Mouse (Mus musculus): ENCODE measurements at regions not wholly inside any gene's neighbourhood (a gene's known extent, or its start where the extent isn't known, plus 50 kb on each side); places are given as distances from the start of the nearest gene placed in this dataset.

DNA sequence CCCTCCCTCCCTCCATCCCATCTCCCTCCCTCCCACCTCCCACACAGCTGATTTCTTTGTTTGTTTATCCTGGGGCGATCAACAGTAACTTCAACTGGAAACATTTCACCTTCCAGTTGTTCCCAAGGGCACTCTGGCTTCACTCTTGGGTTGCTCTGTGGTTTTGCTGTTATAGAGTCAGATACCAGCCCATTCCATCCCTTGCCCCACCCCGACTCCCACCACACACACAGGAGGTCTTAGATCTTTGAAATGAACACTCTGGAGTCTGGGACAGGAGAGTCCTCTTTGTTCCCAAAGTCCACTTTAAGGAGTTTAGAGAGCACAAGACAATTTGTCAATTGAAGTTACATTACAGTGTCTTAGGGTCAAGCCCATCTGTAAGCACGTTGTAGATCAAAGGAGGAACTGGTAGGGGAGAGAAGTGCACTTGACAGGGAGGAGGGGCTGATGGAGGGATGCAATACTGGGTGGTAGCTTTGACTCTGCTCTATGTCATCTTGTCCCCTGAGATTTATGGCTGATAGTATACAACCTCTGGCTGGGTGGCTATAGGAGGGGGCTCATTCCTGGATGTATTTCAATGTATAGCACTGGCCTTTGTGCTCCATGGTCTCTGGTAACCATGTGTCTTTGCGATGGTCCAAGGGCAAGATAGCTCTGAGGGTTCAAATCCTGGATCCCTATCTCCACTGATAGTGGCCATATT, 313.9 kb downstream of the Glrx3 start:
- no peak for DNase-seq

DNA sequence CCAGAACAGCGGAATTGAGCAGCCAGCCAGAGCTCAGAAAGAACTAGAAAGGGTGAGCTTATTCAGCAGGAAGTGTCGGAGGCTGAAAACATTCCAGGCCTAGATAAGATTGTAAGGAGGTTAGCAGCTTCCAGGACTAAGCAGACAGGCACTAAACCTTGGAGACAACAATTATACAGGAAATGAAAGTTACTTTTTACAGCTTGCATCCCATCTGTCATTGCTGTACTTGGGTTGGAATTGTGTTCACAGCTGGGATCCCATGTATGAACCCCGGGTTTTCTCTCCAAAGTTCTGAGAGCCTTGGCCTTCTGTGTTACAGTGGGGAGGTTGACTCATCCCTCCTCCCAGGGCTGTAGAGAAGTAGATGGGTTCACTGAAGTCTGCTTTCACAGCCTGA, 328.5 kb downstream of the Glrx3 start:
- no peak for DNase-seq

DNA sequence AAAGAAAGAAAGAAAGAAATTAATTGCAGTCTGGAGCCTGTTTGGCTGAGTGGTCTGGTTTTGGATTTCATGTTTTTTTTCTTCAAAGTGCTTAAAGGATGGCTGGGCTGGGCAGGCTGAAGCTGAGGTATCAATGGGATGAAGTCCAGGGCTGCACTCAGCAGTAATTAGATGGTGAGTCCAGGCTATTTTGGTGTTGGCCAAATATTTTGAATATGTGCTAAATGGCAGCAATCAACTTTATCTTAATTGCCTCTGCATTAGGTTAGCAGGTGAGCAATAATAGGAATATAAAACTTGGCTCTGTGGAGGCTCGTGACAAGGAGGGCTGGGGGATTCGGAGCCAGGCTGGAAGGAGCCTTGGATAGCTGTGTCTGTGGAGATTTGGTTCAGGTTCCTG, 329.3 kb downstream of the Glrx3 start:
- DNase-seq: no peak

DNA sequence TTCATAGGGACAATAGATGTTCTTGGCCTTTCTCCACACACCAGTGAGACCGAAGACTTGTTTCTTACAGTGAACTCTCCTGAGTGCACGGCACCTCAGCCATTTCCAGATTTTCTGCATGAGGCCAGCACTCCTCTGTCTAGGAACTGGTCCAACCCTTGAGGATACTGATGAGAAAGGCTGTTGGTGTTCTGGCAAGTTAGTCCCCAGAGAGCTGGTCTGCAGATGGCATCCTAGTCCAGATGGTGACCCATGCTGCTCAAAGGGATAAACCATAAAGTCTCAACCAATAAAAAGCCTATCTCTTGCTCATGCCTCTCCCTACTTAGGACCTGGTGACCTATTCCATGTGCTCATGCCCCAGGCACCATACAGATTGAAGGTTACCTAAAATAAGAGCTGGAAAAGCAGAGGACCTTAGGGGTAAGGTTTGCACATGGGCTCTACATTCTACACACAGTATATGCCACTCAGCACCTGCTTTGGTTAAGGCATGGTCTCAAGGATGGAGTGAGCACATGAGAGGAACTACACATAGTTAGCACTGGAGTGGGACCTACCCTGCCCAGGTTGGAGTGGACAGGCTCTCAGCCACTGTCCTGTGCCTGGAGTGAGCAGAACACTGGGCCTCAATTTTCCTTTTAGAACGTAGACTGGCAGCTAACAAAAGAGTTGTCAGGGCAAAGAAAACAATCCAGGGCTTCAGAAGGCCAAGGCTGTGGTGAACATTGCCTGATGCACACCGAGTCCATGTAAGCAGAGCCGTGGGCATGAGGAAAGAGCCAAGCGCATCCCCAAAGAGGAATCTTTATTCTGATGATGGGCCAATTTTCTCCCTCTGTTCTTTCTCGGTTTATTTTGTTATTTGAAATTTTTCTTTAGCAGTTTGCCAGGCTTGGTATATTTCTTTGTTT, 335.9 kb downstream of the Glrx3 start:
- DNase-seq: no peak

DNA sequence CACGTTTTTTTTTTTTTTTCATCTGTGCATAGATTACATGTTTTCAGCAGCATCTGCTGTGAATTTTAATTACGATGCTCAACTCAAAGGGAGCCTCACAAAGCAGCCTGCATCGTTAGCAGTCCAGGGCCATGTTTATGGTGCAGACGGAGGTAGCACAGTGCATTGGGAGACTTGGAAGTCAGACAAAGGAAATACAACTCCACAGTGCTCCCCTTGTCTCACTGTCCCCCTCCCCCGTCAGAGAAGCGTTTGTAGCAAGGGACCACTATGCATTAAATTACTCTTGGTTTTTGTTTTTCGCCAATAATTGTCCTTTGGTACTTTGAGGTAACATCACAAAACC, 336.5 kb downstream of the Glrx3 start:
- DNase-seq: no peak

DNA sequence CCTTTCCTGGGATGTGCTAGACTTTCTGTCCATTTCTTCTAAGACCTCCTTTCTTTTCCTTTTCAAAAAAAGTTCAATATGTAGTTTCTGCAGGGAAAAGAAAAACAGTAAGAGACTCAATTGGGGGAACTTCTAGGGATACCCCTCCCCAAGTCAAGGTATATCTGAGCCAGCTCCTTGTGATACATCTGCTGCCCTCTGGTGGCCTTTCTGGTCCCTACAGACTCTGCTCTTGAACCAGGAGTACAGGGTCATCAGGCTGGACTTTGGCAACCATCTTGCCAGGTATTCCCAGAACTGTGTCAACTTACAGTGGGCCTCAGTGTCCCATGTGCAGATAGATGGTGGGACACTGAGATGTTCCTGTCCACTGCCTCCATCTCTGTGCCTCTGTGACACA, 346.5 kb downstream of the Glrx3 start:
- peak; percentile 35 for DNase-seq

DNA sequence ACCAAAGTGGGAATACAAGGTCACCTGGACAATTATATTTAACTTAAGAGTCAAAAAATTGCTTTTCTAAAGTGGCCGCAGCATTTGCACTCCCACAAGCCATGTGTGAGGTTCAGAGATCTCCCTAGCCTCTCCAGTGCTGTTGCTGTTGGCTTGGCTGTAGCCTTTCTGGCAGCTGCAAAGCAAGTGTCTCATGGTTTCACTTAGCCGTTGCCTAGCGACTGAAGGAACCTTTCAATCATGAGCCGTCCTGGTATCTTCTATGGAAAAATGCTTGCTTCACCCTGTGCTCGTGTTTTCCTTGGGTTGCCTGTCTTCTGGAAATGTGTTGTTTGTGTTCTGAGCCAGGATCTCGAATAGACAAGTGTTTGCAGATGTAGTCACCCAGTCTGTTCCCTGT, 367.9 kb downstream of the Glrx3 start:
- DNase-seq: no peak

DNA sequence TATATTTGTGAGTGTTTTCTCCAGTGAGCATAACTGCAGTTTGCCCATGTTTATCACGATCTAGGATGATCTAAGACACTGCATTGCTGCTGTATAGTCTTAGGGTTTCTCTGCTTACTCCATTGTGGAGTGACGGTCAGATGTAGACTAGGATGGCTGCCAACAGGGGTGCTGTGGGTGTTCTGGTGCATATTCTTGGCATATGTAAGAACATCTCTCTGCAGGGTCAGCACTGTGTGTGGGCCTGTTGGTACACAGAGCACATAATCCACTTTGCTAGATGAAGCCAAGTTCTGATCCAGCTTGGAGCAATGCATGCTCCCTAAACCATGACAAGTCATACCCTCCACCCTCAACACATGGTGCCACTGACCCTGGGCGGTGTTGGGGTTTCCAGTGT, 375.4 kb downstream of the Glrx3 start:
- DNase-seq: no peak

DNA sequence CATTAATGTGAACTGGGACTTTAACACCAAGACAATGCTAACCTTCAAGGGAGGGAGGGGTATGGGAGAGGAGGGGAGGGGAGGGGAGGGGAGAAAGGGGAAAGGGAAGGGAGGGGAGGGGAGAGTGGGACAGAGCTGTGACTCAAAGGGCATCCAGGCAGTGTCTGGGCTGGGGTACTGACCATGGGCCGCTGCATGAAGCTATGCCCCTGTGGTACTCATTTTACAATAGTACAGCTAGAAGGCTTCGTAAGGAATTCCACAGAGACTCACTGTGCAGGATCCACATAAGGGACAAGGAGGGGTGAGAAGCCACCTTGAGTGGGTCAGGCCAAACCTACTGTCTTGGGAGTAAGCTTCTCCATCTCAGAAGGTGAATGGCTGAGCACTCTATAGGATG, 403.1 kb downstream of the Glrx3 start:
- no peak for DNase-seq

DNA sequence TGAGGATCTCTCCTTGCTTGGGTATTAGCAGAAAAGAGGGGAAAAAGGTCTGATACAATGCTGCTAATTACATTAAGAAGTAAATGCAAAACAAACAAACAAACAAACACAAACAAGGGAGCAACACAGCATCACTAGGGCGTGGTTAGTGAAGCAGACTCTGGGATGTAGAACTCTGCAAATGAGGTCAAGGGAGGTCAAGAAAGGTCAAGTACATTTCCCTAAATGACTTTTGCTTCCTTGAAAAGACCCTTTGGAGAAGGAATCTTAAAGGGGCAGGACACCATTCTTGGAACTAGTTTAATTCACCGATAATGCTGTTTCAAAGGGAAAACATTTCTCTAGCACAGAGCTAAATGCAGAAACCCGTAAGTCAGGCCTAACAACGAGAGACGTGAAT, 403.6 kb downstream of the Glrx3 start:
- no peak for DNase-seq

DNA sequence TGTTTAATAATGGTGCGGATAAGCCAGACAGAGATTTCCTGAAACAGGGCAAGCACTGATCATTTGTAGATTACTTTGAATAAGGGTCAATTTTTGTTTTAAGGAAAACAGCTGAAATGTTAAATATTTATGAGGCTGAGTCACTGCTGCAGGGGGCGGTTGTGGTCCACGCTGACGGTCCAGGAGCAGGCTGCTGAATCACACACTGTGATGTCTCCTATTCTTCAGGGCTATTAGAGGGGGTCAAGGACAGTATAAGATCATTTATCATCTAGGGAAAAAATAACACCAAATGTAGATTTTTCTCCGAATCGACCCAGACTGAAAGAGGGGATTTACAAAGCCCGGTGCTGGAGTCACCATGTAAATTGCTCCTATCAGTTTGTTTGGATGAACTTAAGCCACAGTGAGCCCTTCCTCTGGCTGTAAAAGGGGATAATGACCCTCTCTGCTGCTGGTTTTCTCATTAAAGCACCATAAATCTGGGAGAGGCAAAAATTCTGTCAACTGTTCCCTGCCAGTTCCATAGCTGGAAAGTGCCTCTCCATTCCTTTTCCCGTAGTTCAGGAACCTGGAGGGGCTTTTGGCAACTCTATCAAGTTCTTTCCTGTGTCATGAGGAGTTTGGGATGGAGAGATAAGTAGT, 404.2 kb downstream of the Glrx3 start:
- DNase-seq: no peak

DNA sequence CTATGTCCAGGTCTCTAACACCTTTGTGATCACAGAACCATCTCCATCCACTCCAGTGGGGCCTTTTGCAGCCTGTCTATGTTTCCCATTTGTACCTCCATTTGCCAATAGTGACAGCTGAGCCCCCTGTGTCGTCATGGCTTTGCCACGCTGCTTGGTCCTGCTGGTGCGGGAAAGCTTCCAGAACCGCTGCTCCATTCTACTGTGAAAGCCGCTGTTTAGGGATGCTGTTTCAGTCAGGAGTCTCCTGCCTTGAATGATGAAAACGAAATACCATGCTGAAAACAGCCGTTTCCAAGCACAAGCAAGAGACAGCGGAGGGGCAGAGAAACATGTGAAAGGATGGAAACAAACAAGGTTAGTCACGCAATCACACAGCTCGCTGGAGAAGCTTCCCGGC, 410.4 kb downstream of the Glrx3 start:
- DNase-seq: no peak

DNA sequence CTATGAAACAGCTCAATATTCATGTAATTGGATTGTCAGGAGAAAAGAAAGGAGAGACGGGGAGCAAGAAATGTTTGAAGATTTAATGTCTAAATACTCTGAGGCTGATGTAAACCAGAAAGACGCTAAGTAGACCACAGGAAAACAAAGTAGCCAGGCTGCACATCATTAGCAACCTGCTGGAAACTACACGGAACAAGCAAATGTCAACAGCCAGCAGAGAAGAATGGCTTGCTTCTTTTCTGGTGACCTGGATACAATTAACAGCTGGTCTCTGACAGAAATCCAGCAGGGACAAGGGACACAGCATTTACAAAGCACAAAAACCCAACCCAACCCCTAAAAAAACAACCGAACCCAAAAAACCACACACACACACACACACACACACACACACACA, 413.6 kb downstream of the Glrx3 start:
- no peak for DNase-seq

DNA sequence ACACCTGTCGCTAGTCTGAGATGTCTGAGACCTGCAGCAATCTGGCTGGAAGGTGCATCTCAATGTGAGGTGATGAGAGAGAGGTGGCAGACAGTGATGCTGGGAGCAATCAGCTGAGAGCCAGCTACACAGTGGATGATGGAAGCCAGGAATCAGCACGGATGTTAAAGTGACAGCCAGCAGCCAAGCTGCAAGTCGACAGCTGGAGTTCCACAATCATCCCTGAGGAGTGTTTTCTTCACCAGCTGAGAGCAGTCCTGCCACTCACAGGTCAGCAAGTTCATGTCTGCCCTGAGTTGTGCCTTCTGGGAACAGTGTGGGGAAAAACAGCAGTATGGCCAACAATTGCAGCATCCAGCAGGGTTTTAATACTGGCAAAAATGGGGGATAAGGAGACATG, 422.3 kb downstream of the Glrx3 start:
- no peak for DNase-seq

DNA sequence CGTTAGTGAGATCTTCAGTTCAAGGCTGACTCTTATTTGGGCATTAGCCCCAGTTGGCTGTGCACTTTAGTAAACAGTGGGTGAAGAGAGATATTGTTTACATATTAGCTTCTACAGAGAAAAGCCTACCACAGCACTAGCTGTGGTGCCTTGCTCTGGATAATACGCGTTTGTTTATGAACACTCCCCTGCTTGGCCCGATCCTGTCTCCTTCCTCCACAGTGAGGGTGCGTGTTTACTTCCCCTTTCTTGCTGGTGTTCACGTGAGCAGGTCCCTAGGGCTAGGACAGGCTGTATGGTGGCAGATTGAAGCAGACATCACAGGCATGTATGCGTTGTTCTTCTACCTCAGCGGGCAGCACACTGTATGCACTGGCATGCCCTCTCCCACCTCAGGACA, 423.1 kb downstream of the Glrx3 start:
- no peak for DNase-seq

DNA sequence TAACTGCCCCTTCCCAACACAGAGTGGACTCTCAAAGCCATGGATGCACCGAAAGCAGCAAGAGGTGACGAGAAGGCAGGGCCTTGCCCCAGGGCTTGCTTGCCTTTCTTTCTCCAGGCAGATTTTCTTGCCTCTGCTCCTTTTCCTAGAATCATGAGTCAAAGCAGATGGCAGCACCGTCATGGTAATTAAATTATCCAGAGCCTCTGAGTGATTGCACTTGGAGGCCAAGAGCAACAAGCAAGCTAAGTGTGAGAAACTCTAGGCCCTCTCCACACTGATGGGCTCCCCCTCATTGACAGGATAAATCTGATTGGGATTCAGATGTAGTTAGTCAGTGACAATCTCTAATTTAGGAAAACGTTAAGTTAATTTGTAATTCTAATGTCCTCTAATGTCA, 427.5 kb downstream of the Glrx3 start:
- no peak for DNase-seq

DNA sequence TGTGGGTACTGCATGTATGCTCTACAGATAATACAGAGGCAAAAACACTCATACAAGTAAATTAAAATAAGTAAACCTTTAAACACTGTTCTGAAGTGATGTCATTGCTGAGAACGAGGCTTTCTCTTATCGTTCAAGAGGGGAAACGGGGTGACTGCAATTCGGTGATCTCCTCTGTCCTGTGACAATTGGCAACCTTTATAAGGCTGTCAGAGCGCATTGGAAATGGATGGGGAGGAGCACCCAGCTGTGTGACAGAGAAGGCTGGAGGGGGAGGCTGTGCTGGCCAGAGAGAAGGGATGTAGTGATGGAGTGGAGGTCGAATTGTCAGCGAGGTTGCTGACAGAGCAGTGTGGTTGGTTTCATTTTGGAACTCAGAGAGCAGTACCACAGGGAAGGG, 428.0 kb downstream of the Glrx3 start:
- DNase-seq: no peak

DNA sequence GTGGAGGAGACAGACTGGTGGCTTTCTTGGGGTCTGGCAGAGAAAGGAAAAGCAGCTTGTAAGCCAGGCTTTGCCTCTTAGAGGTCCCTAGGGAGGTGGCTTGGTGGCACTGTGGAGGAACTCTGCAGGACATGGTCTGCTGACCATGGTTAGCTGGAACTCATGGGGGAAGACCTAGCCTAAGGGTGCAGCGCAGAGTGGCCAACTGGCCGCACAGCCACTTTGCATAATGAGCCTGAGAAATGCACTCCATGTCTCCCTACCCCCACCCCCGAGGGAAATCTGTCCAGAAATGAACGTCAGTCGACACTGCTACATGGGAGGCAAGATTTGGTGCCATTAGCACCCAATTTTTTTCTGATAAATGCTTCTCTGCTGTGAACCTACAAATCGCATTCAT, 429.5 kb downstream of the Glrx3 start:
- no peak for DNase-seq

DNA sequence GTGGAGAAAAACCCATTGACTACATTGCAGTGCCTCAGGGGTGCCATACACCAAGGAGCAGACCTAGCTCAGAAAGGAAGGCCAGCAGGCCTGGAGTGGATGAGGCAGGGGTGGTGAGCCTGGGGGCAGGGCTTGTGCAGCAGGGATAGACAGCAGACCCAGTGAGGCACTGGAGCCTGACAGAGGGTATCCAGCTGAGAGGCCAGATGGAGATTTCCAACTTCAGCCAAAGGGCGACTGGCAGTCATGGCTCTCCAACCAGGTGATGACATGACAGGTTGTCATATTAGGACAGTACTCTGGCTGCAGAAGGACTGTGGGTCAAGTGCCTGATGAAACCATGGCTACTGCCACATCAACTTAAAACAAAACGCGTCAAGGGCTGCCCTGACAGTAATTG, 431.1 kb downstream of the Glrx3 start:
- no peak for DNase-seq

DNA sequence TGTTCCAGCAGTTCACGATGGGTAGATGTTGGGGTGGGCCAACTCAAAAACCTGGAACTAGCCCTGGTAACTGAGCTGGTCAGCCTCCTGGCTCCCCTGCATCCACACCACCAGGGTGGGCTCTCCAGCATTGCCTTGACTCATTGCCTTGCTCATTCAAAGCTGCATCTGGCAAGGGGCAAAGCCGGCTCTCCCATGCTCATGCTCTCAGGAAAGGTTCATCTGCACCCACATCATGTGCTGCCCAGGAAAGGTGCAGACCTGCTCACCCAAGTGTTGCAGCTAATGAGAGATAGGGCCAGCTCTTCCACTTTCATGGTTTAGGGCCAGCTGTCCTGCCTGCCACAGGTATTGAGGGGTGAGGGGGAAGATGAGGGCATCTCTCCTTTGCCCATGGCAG, 437.9 kb downstream of the Glrx3 start:
- DNase-seq: no peak

DNA sequence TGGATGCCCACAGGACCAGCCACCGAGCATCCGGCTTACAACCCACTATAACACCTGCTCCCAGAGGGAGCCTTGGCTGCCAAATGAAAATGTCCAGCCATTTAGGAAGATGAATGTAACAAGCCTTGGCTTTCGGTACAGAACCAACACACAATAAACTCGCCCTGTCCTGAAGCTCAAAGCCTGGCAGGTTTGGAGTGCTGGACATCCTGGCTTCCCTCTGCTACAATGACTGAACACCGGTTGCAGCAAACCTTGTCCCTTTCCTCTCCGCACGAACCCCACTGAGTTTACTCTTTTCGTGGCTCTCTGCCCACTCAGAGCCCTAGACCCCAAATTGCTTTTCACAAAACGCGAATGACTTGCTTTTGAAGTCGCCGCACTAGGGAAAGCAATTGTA, 441.9 kb downstream of the Glrx3 start:
- DNase-seq: no peak

DNA sequence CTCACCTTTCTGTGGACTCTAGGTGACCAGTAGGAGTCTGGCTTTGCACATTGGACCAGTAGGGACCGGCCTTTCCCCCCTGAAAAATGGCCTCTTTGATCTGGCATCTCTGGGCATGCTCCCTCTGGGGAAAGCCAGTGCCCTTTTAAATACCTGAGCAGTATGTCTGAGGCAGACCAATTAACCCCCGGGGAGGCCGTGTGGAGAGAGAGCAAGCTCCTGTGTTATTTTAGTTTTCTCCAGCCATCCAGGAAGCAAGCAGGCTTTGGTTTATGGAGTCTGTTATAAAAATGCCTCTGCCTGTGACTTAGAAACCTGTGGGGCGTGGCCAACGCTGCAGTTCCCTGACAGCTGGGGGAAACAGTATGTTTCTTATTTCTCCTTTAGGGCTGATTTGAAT, 445.5 kb downstream of the Glrx3 start:
- no peak for DNase-seq

DNA sequence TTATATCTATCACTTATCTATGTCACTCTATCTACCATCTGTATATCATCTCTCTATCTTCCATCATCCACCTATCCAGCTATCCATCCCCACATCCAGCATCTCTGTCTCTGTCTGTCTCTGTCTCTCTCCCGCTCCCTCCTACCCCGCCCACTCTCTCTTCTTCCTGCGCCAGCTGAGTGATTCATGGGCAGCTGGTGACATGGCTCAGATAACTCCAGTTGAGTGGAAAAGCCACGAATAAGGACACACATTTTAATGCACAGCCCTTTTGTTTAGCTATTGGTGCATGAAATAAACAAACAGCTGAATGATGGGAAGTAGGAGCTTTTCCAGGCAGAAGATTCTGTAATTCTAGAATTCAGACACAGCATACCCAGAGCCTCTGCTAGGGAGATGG, 446.3 kb downstream of the Glrx3 start:
- DNase-seq: no peak

DNA sequence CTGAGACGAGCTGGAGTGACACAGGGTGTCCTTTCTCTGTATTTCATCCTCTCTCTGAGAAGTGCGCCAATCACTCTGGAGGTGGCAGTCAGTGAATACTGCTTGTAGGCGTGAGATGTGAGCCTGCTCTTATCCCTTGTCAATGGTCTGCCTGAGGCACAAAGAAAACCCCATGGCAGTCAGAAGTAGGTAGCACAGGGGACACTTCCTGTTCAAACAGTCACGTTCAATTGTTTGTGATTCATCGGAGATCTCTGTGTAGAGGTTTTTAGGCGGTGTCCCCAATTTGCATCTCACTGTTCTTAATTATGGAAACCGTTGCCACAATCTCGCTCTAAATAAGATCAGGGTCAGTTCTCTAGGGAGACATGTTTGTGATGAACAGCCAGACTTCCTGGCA, 447.7 kb downstream of the Glrx3 start:
- no peak for DNase-seq

All from thymus, postnatal 4 days (tissue).